Mouse (Mus musculus) lung, adult 2 months (tissue): ENCODE results near the gene Hcn2.
A peak's percentile ranks its signal among the peaks of the same experiment; 100 is the strongest.

Experiments used
- CTCF ChIP-seq: fragments of 200-500 bp; IDR thresholded peaks from 2 replicates; pipeline ENCODE4 v1.5.1; 2011; ENCODE audit warnings: mild to moderate bottlenecking, low read length, control low read depth; ENCODE audit not compliant: insufficient read depth
- POLR2A ChIP-seq: fragments of 200-500 bp; IDR thresholded peaks from 2 replicates; pipeline ENCODE4 v1.6.1; 2011; ENCODE audit warnings: low read depth, mild to moderate bottlenecking, control low read depth, low read length, borderline replicate concordance; ENCODE audit errors: extremely low read depth

DNA sequence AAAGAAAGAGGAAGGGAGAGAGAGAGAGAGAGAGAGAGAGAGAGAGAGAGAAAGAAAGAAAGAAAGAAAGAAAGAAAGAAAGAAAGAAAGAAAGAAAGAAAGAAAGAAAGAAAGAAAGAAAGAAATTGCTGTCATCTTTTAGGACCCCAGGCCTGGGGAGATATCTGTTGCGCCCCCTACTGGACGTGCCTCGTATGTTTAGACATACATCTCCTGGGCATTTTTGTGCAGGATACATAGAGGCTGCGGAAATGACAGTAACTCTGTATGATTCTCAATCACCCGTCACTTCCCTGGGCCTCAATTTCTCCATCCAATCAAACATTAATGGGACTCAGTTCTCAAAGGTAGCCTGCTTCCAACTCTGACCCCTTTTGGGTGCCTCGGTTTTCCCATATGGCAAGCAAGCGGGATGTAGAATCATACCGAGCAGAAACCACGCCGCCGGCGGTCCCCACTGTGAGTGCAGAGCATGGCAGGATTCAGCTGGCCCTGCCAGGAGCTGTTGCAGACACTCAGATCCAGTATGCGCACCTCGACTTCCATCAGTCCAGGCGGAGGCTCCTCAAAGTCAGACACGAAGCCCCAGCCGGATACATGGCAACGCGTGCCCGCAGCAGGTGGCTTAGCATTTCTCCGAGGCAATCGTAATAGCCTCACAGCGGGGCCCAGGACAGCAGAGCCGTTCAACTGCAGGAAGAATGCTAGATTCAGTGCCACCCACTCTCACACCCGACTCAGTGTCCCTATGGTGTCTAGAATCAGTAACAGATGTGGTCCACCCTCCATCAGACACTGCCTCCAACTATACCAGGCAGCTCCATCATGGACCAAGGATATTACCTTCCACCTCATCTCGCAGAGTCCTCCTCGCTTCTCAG is 67.7 kb downstream of the Hcn2 start:
- TF ChIP-seq CTCF (peak; percentile 57), POLR2A (no peak)
